Mouse (Mus musculus) stomach, postnatal 0 days (tissue): ENCODE data around the gene Tmem159.

Experiments used
- CTCF ChIP-seq: IDR thresholded peaks from 2 replicates; pipeline ENCODE4 v1.5.1; 2016; ENCODE audit warnings: antibody characterized with exemption, low read depth, mild to moderate bottlenecking, moderate library complexity
- EP300 ChIP-seq: optimal IDR thresholded peaks from 2 replicates; pipeline ENCODE3; 2016; ENCODE audit warnings: antibody characterized with exemption

DNA sequence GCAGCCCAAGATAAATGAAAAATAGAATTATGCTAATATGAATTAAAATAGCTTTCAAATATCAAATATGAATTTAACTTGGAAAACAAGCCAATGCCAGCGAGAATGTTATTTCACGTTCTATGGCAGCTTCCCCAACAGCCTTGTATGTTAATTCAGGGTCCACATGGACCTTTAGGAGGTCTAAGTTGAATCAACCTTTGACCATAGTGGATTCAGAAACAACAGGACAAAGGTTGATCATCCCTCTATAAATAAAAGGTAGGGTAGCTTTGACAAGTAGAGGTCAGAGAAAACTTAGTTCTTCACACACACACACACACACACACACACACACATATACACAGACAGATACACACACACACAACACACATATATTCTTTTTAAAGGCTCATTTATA, 48.7 kb downstream of the Tmem159 start:
- no peak for TF ChIP-seq CTCF
- no peak for TF ChIP-seq EP300
